In genomic region chr1:63131766-63132165, GRCm38 (mm10) we compare ENCODE assay signal across 19 mouse cellular contexts.
"Had no signal": no experiment of that assay in that cellular context is flagged by ENCODE, and none has a peak within 500 bp of the region (broad histone marks: within the 10 kb centered on the region; RNA-seq: fewer than 3 reads in every experiment).

No protein-coding gene starts in this region.

- H3K9me3 ChIP-seq: lung, embryonic 15.5 days; midbrain, embryonic 13.5 days; midbrain, embryonic 15.5 days; neural tube, embryonic 12.5 days had no signal

- H3K4me3 ChIP-seq: lung, embryonic 15.5 days; megakaryocyte, embryonic 14.5 days; midbrain, embryonic 13.5 days; midbrain, embryonic 15.5 days; neural tube, embryonic 12.5 days had no signal

- H3K9ac ChIP-seq: lung, embryonic 15.5 days; midbrain, embryonic 13.5 days; midbrain, embryonic 15.5 days; neural tube, embryonic 12.5 days had no signal

- H3K4me2 ChIP-seq: lung, embryonic 15.5 days; midbrain, embryonic 11.5 days; midbrain, embryonic 13.5 days; midbrain, embryonic 15.5 days; neural tube, embryonic 12.5 days had no signal

- ATAC-seq: lung, postnatal 0 days; midbrain, embryonic 13.5 days; midbrain, embryonic 15.5 days had no signal

- DNase-seq: lung, adult 2 months; lung, postnatal 14 days; lung, postnatal 36 days; retina, postnatal 1 day; right cerebral cortex, adult 18-20 months; right cerebral cortex, postnatal 25 days; right cerebral cortex, postnatal 4 days; spleen, adult 18-20 months; thymus, adult 18-20 months; thymus, postnatal 14 days; thymus, postnatal 36 days had no signal

- H3K36me3 ChIP-seq: midbrain, embryonic 13.5 days; midbrain, embryonic 15.5 days had no signal

- H3K4me1 ChIP-seq: midbrain, embryonic 13.5 days had no signal

- H3K27ac ChIP-seq: lung, embryonic 15.5 days; macrophage; midbrain, embryonic 13.5 days; midbrain, embryonic 15.5 days; neural tube, embryonic 12.5 days had no signal

- H3K27me3 ChIP-seq: lung, embryonic 15.5 days; megakaryocyte, embryonic 14.5 days; midbrain, embryonic 13.5 days; midbrain, embryonic 15.5 days; neural tube, embryonic 12.5 days had no signal
